Mouse (Mus musculus): Measurements from ENCODE around the gene Ctdspl. TPM values are rescaled to one million over a fixed set of nuclear protein-coding genes. Genes with fewer than 3 reads are reported as not detected.

Ctdspl gene
- total RNA-seq, 1 experiment = 2.9 TPM

GRCm38 (mm10) chr9:118994524-118995227, 68.4 kb downstream of the Ctdspl start:
- no peak for TF ChIP-seq ZNF384 (IDR thresholded peaks at IDR 0.05; ENCODE audit: low read depth, low read length)
- no peak for TF ChIP-seq ZC3H11A (IDR thresholded peaks at IDR 0.05; ENCODE audit: borderline replicate concordance, low read depth, low read length)
- TF ChIP-seq CHD2 (IDR thresholded peaks at IDR 0.05; ENCODE audit: low read depth, low read length) = no peak
- no peak for TF ChIP-seq MAFK (IDR thresholded peaks at IDR 0.05; ENCODE audit: insufficient read depth, low read depth, low read length)
- no peak for TF ChIP-seq HCFC1 (IDR thresholded peaks at IDR 0.05; ENCODE audit: borderline replicate concordance, insufficient read depth, low read length)
- Histone ChIP-seq H3K36me3 (ENCODE audit: control insufficient read depth, insufficient read depth, low read length, poor library complexity, severe bottlenecking) (no peaks in the 10 kb centered on the region), H3K9me3 (ENCODE audit: control insufficient read depth, insufficient read depth, low read depth, low read length) (no peaks in the 10 kb centered on the region), H3K4me1 (ENCODE audit: control insufficient read depth in 2 of 2, insufficient read depth in 2 of 2, low read length in 2 of 2, poor library complexity in 1 of 2) (peaks cover 0 to 8% of the 10 kb centered on the region in 2 experiments; a peak in 1 of 4 replicates), H3K9ac (ENCODE audit: insufficient read depth, low read depth, low read length, poor library complexity, severe bottlenecking) (no peak overlapping the region), H3K4me3 (ENCODE audit: insufficient read depth in 1 of 2, low read depth in 1 of 2, low read length in 2 of 2, poor library complexity in 1 of 2, severe bottlenecking in 1 of 2) (no peak overlapping the region), H3K27ac (ENCODE audit: insufficient read depth, low read depth, low read length, poor library complexity, severe bottlenecking) (no peak overlapping the region)
- in situ Hi-C loops (cut with MboI; ENCODE audit: low sequenced_read_pairs in 2 of 2, unreplicated experiment in 2 of 2) = no loop called here
- no peak for DNase-seq (ENCODE audit: low read depth, low spot score)

DNA sequence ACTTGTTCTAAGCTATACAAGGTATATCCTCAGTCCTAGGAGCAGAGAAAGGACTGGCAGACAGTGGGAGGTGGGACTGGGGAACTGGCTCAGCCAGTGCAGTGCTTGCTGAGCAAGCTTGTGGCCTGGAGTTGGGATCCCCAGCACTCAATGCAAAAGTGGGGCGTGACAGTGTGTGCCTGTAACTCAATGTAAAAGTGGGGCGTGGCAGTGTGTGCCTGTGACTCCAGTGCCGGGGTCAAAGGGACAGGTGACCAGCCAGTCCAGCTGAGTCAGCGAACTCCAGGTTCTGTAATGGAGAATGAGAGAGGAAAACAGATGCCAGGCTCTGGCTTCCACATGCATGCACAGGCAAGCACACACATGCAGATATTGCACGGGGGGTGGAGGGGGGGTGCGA, 69.3 kb downstream of the Ctdspl start:
- Histone ChIP-seq H3K4me3 (ENCODE audit: insufficient read depth in 1 of 2, low read depth in 1 of 2, low read length in 2 of 2, poor library complexity in 1 of 2, severe bottlenecking in 1 of 2) (no peak overlapping the region), H3K36me3 (ENCODE audit: control insufficient read depth, insufficient read depth, low read length, poor library complexity, severe bottlenecking) (no peaks in the 10 kb centered on the region), H3K9ac (ENCODE audit: insufficient read depth, low read depth, low read length, poor library complexity, severe bottlenecking) (no peak overlapping the region), H3K9me3 (ENCODE audit: control insufficient read depth, insufficient read depth, low read depth, low read length) (no peaks in the 10 kb centered on the region), H3K4me1 (ENCODE audit: control insufficient read depth in 2 of 2, insufficient read depth in 2 of 2, low read length in 2 of 2, poor library complexity in 1 of 2) (peaks cover 0 to 8% of the 10 kb centered on the region in 2 experiments; a peak in 1 of 4 replicates), H3K27ac (ENCODE audit: insufficient read depth, low read depth, low read length, poor library complexity, severe bottlenecking) (no peak overlapping the region)
- TF ChIP-seq MAFK (IDR thresholded peaks at IDR 0.05; ENCODE audit: insufficient read depth, low read depth, low read length) = peak; percentile 86
- no peak for TF ChIP-seq CHD2 (IDR thresholded peaks at IDR 0.05; ENCODE audit: low read depth, low read length)
- in situ Hi-C loops (cut with MboI; ENCODE audit: low sequenced_read_pairs in 2 of 2, unreplicated experiment in 2 of 2) = no loop called here
- DNase-seq (ENCODE audit: low read depth, low spot score) = no peak

- in situ Hi-C loops (cut with MboI; ENCODE audit: low sequenced_read_pairs in 2 of 2, unreplicated experiment in 2 of 2) = no loop called here
- no peak overlapping the region for H3K9ac ChIP-seq (ENCODE audit: insufficient read depth, low read depth, low read length, poor library complexity, severe bottlenecking)
Observed at GRCm38 (mm10) chr9:118997241-118997640, 71.0 kb downstream of the Ctdspl start.

GRCm38 (mm10) chr9:119000196-119000595, 73.9 kb downstream of the Ctdspl start:
- H3K4me1 ChIP-seq (ENCODE audit: control insufficient read depth in 2 of 2, insufficient read depth in 2 of 2, low read length in 2 of 2, poor library complexity in 1 of 2) = peaks cover 0 to 18% of the 10 kb centered on the region in 2 experiments; a peak in 1 of 4 replicates
- H3K27ac ChIP-seq (ENCODE audit: insufficient read depth, low read depth, low read length, poor library complexity, severe bottlenecking) = no peak overlapping the region
- in situ Hi-C loops (cut with MboI; ENCODE audit: low sequenced_read_pairs in 2 of 2, unreplicated experiment in 2 of 2) = no loop called here
- no peaks in the 10 kb centered on the region for H3K9me3 ChIP-seq (ENCODE audit: control insufficient read depth, insufficient read depth, low read depth, low read length)
- no peak for TF ChIP-seq HCFC1 (IDR thresholded peaks at IDR 0.05; ENCODE audit: borderline replicate concordance, insufficient read depth, low read length)
- TF ChIP-seq ZC3H11A (IDR thresholded peaks at IDR 0.05; ENCODE audit: borderline replicate concordance, low read depth, low read length) = no peak
- TF ChIP-seq CHD2 (IDR thresholded peaks at IDR 0.05; ENCODE audit: low read depth, low read length) = no peak
- TF ChIP-seq ZNF384 (IDR thresholded peaks at IDR 0.05; ENCODE audit: low read depth, low read length) = no peak
- TF ChIP-seq MAFK (IDR thresholded peaks at IDR 0.05; ENCODE audit: insufficient read depth, low read depth, low read length) = no peak
- H3K36me3 ChIP-seq (ENCODE audit: control insufficient read depth, insufficient read depth, low read length, poor library complexity, severe bottlenecking) = no peaks in the 10 kb centered on the region
- H3K4me3 ChIP-seq (ENCODE audit: insufficient read depth in 1 of 2, low read depth in 1 of 2, low read length in 2 of 2, poor library complexity in 1 of 2, severe bottlenecking in 1 of 2) = no peak overlapping the region
- H3K9ac ChIP-seq (ENCODE audit: insufficient read depth, low read depth, low read length, poor library complexity, severe bottlenecking) = no peak overlapping the region
- DNase-seq (ENCODE audit: low read depth, low spot score) = no peak

More at GRCm38 (mm10) chr9:118997241-118997640, 71.0 kb downstream of the Ctdspl start:
- no peak for DNase-seq (ENCODE audit: low read depth, low spot score)
- H3K4me3 ChIP-seq (ENCODE audit: insufficient read depth in 1 of 2, low read depth in 1 of 2, low read length in 2 of 2, poor library complexity in 1 of 2, severe bottlenecking in 1 of 2) = no peak overlapping the region
- H3K36me3 ChIP-seq (ENCODE audit: control insufficient read depth, insufficient read depth, low read length, poor library complexity, severe bottlenecking) = no peaks in the 10 kb centered on the region
- H3K4me1 ChIP-seq (ENCODE audit: control insufficient read depth in 2 of 2, insufficient read depth in 2 of 2, low read length in 2 of 2, poor library complexity in 1 of 2) = peaks cover 0 to 7% of the 10 kb centered on the region in 2 experiments; a peak in 1 of 4 replicates
- no peaks in the 10 kb centered on the region for H3K9me3 ChIP-seq (ENCODE audit: control insufficient read depth, insufficient read depth, low read depth, low read length)
- TF ChIP-seq MAFK (IDR thresholded peaks at IDR 0.05; ENCODE audit: insufficient read depth, low read depth, low read length) (no peak), HCFC1 (IDR thresholded peaks at IDR 0.05; ENCODE audit: borderline replicate concordance, insufficient read depth, low read length) (no peak), ZC3H11A (IDR thresholded peaks at IDR 0.05; ENCODE audit: borderline replicate concordance, low read depth, low read length) (no peak), CHD2 (IDR thresholded peaks at IDR 0.05; ENCODE audit: low read depth, low read length) (no peak), ZNF384 (IDR thresholded peaks at IDR 0.05; ENCODE audit: low read depth, low read length) (no peak)
- no peak overlapping the region for H3K27ac ChIP-seq (ENCODE audit: insufficient read depth, low read depth, low read length, poor library complexity, severe bottlenecking)
